Mouse (Mus musculus) liver, embryonic 13.5 days (tissue): Measurements from ENCODE around the gene Slc11a2. TPM values are rescaled to one million over a fixed set of nuclear protein-coding genes. Genes with fewer than 3 reads are reported as not detected.
A peak's percentile ranks its signal among the peaks of the same experiment; 100 is the strongest.

Experiments used
- ATAC-seq: fragments of 200-750 bp; cut with Nextera tagmentation; 2 replicates; pipeline ENCODE4 v1.8.0; 2017; ENCODE audit warnings: low read depth, mild to moderate bottlenecking, moderate number of reproducible peaks, moderate library complexity
- DNase-seq: peaks from one replicate; pipeline ENCODE4 v3.0.0; 2022
- H3K27ac ChIP-seq: fragments of 300-500 bp; sonication (generic); 2 replicates; pipeline ENCODE4 v1.5.1; 2015; ENCODE audit warnings: moderate library complexity, mild to moderate bottlenecking, inconsistent platforms
- H3K27me3 ChIP-seq: fragments of 300-500 bp; sonication (generic); 2 replicates; pipeline ENCODE4 v1.6.1; 2015; ENCODE audit warnings: mild to moderate bottlenecking, inconsistent platforms
- H3K36me3 ChIP-seq: fragments of 300-500 bp; sonication (generic); 2 replicates; pipeline ENCODE4 v1.6.1; 2015; ENCODE audit warnings: mild to moderate bottlenecking, inconsistent platforms
- H3K4me1 ChIP-seq: fragments of 300-500 bp; sonication (generic); replicated peaks from 2 replicates; pipeline ENCODE4 v1.6.1; 2015; ENCODE audit warnings: inconsistent platforms
- H3K4me2 ChIP-seq: fragments of 300-500 bp; sonication (generic); 2 replicates; pipeline ENCODE4 v1.6.1; 2015; ENCODE audit warnings: inconsistent platforms, mild to moderate bottlenecking, moderate library complexity
- H3K4me3 ChIP-seq: fragments of 300-500 bp; sonication (generic); replicated peaks from 2 replicates; pipeline ENCODE4 v1.5.1; 2015; ENCODE audit warnings: mild to moderate bottlenecking, inconsistent platforms
- H3K9ac ChIP-seq: fragments of 300-500 bp; sonication (generic); 2 replicates; pipeline ENCODE4 v1.6.1; 2015; ENCODE audit warnings: mild to moderate bottlenecking, inconsistent platforms
- H3K9me3 ChIP-seq: fragments of 300-500 bp; sonication (generic); replicated peaks from 2 replicates; pipeline ENCODE4 v1.6.1; 2016; ENCODE audit warnings: inconsistent platforms
- WGBS: fragments of 180-500 bp; shearing (Covaris S2); methylation state at CpG from one replicate; pipeline ENCODE4 v1.1.7; 2015; ENCODE audit not compliant: insufficient replicate concordance; 5-methylcytosine and 5-hydroxymethylcytosine counted together
- polyA plus RNA-seq: library from polyadenylated mRNA; unstranded; fragments of >200 nt; fragmentation: Nextera tagmentation; extraction: Ambion mirVana; gene quantifications from 2 replicates; pipeline ENCODE4 v1.2.1, GENCODE M21; 2015

Slc11a2 gene
- polyA plus RNA-seq, 1 experiment from 2014 or later, result 46.8 TPM

DNA sequence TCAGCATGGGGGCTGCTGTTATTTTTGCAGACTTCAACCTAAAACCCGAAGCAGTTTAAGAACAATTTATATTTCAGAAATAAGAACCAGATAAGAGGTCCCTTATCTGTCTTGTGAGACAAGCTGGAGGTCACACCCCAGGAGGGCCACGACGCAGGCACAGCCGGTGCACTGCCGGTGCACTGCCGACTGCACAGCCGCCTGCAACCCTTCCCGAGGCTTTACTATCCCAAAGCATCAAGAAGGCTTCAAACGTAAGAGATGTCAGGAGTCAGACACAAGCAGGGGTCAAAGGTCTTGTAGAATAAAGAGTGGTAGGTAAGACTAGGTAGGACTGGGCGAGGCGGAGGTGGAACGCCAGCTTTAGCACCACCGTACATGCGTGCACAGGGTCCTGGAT is 22.5 kb downstream of the Slc11a2 start:
- H3K4me1 ChIP-seq, result peaks cover 44% of the 10 kb centered on the region
- peaks cover 99% of the 10 kb centered on the region for H3K36me3 ChIP-seq
- no peak overlapping the region for H3K4me3 ChIP-seq
- H3K27ac ChIP-seq, result peak overlapping the region; percentile 41
- H3K9ac ChIP-seq, result no peak overlapping the region
- WGBS, result 73% methylated on average over 14 of the region's 14 CpGs
- H3K27me3 ChIP-seq, result no peaks in the 10 kb centered on the region
- DNase-seq (no peak), ATAC-seq (no peak)
- H3K9me3 ChIP-seq, result no peaks in the 10 kb centered on the region
- no peak overlapping the region for H3K4me2 ChIP-seq

DNA sequence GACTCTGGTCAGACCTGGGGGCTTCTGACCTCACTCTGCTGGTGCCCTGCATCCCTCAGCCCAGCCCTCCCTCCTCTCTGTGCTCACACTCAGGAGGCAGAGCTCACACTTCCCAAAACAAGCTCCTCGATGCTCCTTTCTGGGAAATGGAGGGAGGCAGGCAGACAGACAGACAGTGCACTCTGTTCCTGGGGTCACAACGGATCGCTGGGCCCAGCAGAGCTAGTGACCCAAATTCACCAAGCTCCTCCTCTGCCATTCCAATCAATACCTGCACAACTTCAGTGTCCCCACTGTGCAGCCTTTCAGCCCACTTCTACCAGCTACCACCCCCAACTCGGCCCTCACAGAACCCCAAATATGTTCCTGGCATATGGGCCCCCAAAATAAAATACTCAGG is 23.1 kb downstream of the Slc11a2 start:
- no peak for ATAC-seq
- Histone ChIP-seq H3K27ac (peak overlapping the region; percentile 41; the same call in 1 of the 2 replicates), H3K9ac (no peak overlapping the region), H3K4me1 (peaks cover 41% of the 10 kb centered on the region), H3K9me3 (no peaks in the 10 kb centered on the region), H3K36me3 (peaks cover 99% of the 10 kb centered on the region), H3K4me2 (no peak overlapping the region), H3K27me3 (no peaks in the 10 kb centered on the region), H3K4me3 (no peak overlapping the region)
- DNase-seq, result no peak
- WGBS, result 81% methylated on average over 4 of the region's 4 CpGs

DNA sequence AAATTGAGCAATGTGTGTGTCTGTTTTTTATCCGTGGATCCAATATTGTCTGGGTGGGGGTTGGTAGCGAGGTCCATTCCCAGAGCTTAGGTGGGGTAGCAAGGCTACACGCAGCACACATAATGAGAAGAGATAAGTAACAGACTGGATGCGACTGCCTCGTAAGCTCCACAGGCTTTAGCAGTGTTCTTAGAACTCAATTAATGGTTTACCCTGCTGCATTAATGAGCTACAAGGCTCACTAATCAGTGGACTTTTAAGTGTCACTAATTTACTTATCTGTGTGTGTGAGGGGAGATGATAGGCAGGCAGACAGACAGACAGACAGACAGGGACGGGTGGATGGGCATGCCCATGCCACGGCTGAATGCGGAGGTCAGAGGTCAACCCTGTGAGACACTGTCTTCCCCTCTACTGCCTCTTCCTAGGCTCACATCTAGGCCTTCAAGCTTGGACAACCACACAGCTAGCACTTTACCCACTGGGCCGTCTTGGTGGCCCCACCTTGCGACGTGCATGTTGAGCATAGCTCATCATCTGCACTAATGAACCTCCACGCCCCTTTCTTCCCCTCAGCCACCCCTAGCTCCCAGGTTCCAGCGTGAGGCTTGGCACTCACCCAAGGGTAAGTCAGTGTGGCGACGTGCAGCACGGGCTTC is 24.2 kb downstream of the Slc11a2 start:
- Histone ChIP-seq H3K27me3 (no peaks in the 10 kb centered on the region), H3K4me2 (no peak overlapping the region), H3K9me3 (no peaks in the 10 kb centered on the region), H3K4me3 (no peak overlapping the region), H3K9ac (no peak overlapping the region), H3K27ac (0 out of 2 replicates have a peak overlapping the region, but pooled peaks have one; percentile 41), H3K36me3 (peaks cover 100% of the 10 kb centered on the region), H3K4me1 (peaks cover 34% of the 10 kb centered on the region)
- ATAC-seq (no peak), DNase-seq (no peak)
- WGBS, result 76% methylated on average over 16 of the region's 16 CpGs

DNA sequence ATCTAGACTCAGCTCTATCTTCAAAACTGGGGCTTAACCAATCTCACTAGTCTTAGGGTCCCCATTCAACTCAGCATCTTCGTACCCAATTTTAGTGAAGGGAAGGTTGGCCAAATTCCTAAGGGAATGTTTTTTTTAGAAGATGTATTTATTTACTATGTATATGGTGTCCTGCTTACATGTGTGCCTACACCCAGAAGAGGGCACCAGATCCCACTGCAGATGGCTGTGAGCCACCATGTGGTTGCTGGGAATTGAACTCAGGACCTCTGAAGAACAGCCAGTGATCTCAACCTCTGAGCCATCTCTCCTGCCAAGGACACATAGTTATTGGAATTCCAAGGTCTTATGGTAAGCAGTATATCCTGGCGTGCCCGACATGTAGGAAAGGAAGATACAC is 29.3 kb downstream of the Slc11a2 start:
- H3K4me3 ChIP-seq, result no peak overlapping the region
- no peak overlapping the region for H3K4me2 ChIP-seq
- H3K9me3 ChIP-seq, result no peaks in the 10 kb centered on the region
- peaks cover 40% of the 10 kb centered on the region for H3K4me1 ChIP-seq
- H3K27ac ChIP-seq, result peak overlapping the region; percentile 7; the same call in 1 of the 2 replicates
- H3K9ac ChIP-seq, result no peak overlapping the region
- ATAC-seq (no peak), DNase-seq (no peak)
- H3K27me3 ChIP-seq, result no peaks in the 10 kb centered on the region
- H3K36me3 ChIP-seq, result peaks cover 93% of the 10 kb centered on the region
- WGBS, result 93% methylated on average over 3 of the region's 3 CpGs

DNA sequence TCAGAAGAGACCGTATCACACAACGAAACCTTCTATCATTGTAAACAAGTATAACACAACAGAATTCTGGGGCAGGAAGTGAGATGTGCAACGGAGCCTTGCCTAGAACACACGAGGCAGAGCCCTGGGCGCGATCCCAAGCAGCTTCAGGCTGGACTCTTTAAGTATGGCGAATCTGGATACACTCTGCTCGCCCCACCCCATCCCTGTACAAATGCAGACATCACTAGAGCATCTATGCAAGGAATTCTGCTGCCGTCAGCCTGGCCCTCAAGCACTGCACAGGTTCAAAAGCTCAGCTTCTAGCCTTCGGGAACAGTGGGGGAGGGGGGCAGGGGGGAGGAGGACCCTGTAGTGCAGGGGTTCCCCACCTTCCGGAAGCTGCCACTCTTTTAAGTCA is 31.9 kb downstream of the Slc11a2 start:
- ATAC-seq (no peak), DNase-seq (no peak)
- H3K9me3 ChIP-seq, result no peaks in the 10 kb centered on the region
- H3K9ac ChIP-seq, result no peak overlapping the region
- peak overlapping the region; percentile 87 for H3K27ac ChIP-seq
- peaks cover 61% of the 10 kb centered on the region for H3K4me1 ChIP-seq
- 87% methylated on average over 11 of the region's 11 CpGs for WGBS
- H3K4me2 ChIP-seq, result no peak overlapping the region
- H3K36me3 ChIP-seq, result peaks cover 84% of the 10 kb centered on the region
- no peak overlapping the region for H3K4me3 ChIP-seq
- no peaks in the 10 kb centered on the region for H3K27me3 ChIP-seq

DNA sequence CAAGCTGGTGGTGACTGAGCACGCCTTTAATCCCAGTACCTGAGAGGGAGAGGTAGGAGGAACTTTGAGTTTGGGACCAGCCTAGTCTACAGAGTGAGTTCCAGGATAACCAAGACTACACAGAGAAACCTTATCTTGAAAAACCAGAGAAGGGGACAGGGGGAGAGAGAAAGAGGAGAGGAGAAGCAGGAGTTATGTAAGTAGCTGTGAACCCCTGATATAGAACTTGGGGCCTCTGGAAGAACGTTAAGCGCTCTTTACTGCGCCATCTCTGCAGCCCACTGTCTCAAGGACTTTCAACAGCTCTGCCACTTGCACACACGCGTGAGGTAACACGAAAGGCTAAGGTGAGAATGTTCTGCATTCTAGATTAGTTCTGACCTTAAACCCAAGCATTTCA is 33.3 kb downstream of the Slc11a2 start:
- Histone ChIP-seq H3K36me3 (peaks cover 71% of the 10 kb centered on the region), H3K9ac (peak overlapping the region; percentile 51), H3K27ac (peak overlapping the region; percentile 87), H3K4me1 (peaks cover 65% of the 10 kb centered on the region), H3K9me3 (no peaks in the 10 kb centered on the region), H3K27me3 (no peaks in the 10 kb centered on the region), H3K4me2 (peak overlapping the region; percentile 47), H3K4me3 (peak overlapping the region; percentile 3; the same call in 1 of the 2 replicates)
- DNase-seq, result peak; percentile 39
- peak; percentile 92 for ATAC-seq
- 24% methylated on average over 7 of the region's 7 CpGs for WGBS

DNA sequence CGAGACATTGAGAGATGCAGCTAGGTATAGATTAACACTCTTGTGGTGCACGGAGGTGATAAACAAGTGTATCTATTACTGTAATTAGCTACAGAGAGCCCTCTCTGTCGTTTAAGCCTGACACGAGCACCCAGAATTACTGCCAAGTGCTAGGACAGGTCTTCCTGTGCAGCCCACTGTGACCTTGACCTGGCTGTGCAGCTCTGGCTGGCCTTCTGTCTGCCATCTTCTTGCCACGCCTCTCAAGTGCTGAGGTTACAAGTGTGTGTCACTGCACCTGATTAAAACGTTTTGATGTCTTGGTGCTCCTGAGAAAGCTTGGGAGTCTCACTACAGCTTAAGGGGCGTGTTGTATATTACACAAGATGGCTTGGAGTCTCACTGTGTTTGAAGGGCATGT is 33.8 kb downstream of the Slc11a2 start:
- Histone ChIP-seq H3K4me3 (no peak overlapping the region), H3K27me3 (no peaks in the 10 kb centered on the region), H3K4me1 (peaks cover 65% of the 10 kb centered on the region), H3K9ac (peak overlapping the region; percentile 51), H3K4me2 (peak overlapping the region; percentile 47), H3K27ac (peak overlapping the region; percentile 87), H3K9me3 (no peaks in the 10 kb centered on the region), H3K36me3 (peaks cover 66% of the 10 kb centered on the region)
- WGBS, result 24% methylated on average over 7 of the region's 7 CpGs
- ATAC-seq (peak; percentile 54), DNase-seq (no peak)

DNA sequence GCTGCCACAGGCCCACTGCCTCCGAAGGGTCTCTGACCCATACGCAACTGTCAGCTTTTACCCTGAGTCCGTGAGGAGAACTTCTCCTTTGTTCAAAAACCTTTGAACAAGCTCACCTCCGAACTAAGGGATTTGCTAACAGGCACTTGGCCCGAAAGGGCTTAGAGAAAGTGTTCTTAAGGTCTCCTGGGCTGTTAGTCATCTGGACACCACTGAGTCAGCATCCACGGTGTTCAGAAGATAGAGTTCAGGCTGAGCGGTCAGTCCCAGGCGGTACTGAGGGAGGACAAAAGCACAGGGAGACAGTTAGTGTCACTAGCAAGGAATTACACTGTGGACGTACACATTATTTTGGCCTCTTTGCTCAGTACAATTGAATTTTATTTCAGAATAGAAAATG is 36.0 kb downstream of the Slc11a2 start:
- Histone ChIP-seq H3K4me3 (no peak overlapping the region), H3K4me2 (no peak overlapping the region), H3K4me1 (peaks cover 57% of the 10 kb centered on the region), H3K9ac (0 out of 2 replicates have a peak overlapping the region, but pooled peaks have one; percentile 20), H3K27ac (no peak overlapping the region; the same call in 1 of the 2 replicates), H3K9me3 (no peaks in the 10 kb centered on the region), H3K36me3 (peaks cover 44% of the 10 kb centered on the region), H3K27me3 (no peaks in the 10 kb centered on the region)
- DNase-seq (no peak), ATAC-seq (no peak)
- WGBS, result 80% methylated on average over 9 of the region's 9 CpGs

DNA sequence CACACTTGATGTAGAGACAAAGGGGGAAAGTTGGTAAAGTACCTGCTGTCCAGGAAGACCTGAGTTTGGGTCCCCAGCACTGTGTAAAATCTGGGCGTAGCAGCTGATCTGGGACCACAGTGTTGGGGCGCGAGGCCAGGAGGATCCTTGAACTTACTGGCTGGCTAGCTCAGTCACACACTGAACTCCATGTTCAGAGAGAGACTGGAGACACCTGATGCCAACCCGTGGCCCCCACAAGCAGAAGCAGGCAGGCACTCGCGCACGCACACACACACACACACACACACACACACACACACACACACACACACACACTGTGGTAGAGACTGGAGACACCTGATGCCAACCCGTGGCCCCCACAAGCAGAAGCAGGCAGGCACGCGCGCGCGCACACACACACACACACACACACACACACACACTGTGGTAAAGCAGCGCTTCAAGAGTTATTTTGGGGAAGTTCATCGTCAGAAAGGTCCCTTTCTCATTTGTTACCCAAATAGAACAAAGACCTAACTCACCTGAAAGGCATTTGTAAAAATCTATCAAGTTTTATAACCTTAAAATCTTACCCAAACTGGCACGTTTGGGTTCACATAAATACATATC is 36.5 kb downstream of the Slc11a2 start:
- Histone ChIP-seq H3K27ac (no peak overlapping the region; the same call in 1 of the 2 replicates), H3K36me3 (peaks cover 38% of the 10 kb centered on the region), H3K9me3 (no peaks in the 10 kb centered on the region), H3K27me3 (no peaks in the 10 kb centered on the region), H3K9ac (no peak overlapping the region), H3K4me2 (no peak overlapping the region), H3K4me1 (peaks cover 52% of the 10 kb centered on the region), H3K4me3 (no peak overlapping the region)
- 74% methylated on average over 16 of the region's 16 CpGs for WGBS
- no peak for ATAC-seq
- no peak for DNase-seq

DNA sequence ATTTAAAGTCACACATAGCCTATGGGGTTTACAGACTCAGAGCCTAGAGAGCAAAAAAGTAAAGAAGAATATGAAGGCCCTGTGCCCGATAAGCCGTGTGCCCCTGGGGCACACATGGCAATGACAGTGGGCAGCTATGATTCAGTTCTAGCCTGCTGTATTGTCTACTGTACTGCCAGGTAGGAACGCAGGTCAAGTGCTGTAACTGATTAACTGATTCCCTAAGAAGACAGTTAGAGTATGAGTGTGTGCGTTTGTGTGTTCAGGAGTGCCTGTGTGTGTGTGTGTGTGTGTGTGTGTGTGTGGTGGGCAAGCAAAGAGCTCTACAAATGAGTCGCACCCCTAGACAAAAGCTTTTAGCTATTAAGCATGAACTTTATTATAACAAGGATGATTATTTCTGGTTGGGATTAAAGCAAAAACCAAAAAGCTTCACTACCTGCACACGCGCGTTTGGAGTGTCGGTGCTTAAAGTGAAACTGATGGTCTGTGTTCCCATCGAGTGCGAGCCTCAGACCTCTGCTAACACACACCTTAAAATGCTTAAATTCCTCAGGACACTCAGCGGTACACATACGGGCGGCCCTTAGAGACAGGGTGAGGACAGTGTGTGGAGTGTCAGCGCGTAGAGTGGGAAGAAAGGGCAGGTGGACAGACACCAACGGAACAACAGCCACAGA is 37.2 kb downstream of the Slc11a2 start:
- H3K27me3 ChIP-seq, result no peaks in the 10 kb centered on the region
- peaks cover 45% of the 10 kb centered on the region for H3K4me1 ChIP-seq
- H3K4me3 ChIP-seq, result no peak overlapping the region
- no peaks in the 10 kb centered on the region for H3K9me3 ChIP-seq
- H3K27ac ChIP-seq, result peak overlapping the region; percentile 25; the same call in 1 of the 2 replicates
- H3K36me3 ChIP-seq, result peaks cover 32% of the 10 kb centered on the region
- 91% methylated on average over 17 of the region's 17 CpGs for WGBS
- no peak overlapping the region for H3K4me2 ChIP-seq
- ATAC-seq (no peak), DNase-seq (no peak)
- no peak overlapping the region for H3K9ac ChIP-seq

DNA sequence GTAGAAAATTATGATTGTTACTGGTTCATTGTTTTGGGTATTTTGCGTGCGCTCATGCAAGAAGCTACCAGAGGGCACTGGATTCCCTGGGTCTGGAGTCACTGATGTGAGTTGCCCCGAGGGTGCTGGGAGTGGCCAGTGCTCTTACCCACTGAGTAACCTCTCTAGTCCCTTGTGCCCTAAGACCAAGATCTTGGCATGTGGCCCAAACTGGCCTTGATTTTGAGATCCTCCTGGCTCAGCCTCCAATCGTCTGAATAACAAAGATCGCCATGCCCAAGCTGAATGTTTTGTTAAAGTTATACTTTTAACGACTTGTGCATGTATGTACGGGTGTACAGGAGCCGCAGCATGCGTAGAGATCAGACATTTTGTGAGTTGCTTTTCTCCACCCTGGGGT is 39.2 kb downstream of the Slc11a2 start:
- Histone ChIP-seq H3K9ac (no peak overlapping the region), H3K4me3 (no peak overlapping the region), H3K27ac (no peak overlapping the region), H3K27me3 (no peaks in the 10 kb centered on the region), H3K36me3 (peaks cover 19% of the 10 kb centered on the region), H3K9me3 (no peaks in the 10 kb centered on the region), H3K4me2 (no peak overlapping the region), H3K4me1 (peaks cover 26% of the 10 kb centered on the region)
- no peak for DNase-seq
- no peak for ATAC-seq
- 81% methylated on average over 9 of the region's 9 CpGs for WGBS
